Mouse (Mus musculus) fibroblast of lung, adult 2 months (primary cell): ENCODE data around the gene Lpin2.

Source experiments
- DNase-seq: peaks from one replicate; pipeline ENCODE4 v3.0.0-alpha.2; 2011; ENCODE audit warnings: low read depth

Lpin2 gene

GRCm38 (mm10) chr17:71171161-71171560 is 11.2 kb upstream of the Lpin2 start:
- no peak for DNase-seq

GRCm38 (mm10) chr17:71177336-71177735 is 5.0 kb upstream of the Lpin2 start:
- DNase-seq = no peak

- no peak for DNase-seq
Measured at GRCm38 (mm10) chr17:71177949-71178348, 4.4 kb upstream of the Lpin2 start.

GRCm38 (mm10) chr17:71178530-71179181 is 3.7 kb upstream of the Lpin2 start:
- DNase-seq = no peak

GRCm38 (mm10) chr17:71179551-71180309 is 2.6 kb upstream of the Lpin2 start:
- DNase-seq = no peak

GRCm38 (mm10) chr17:71180601-71181000 is 1.8 kb upstream of the Lpin2 start:
- no peak for DNase-seq

GRCm38 (mm10) chr17:71182871-71183656 is 704 bp downstream of the Lpin2 start:
- no peak for DNase-seq

GRCm38 (mm10) chr17:71183657-71184261 is 1.4 kb downstream of the Lpin2 start:
- DNase-seq = no peak

- no peak for DNase-seq
Measured at GRCm38 (mm10) chr17:71184356-71185111, 2.2 kb downstream of the Lpin2 start.

- DNase-seq = no peak
Measured at GRCm38 (mm10) chr17:71185368-71185767, 3.0 kb downstream of the Lpin2 start.

GRCm38 (mm10) chr17:71190589-71190988 is 8.2 kb downstream of the Lpin2 start:
- DNase-seq = no peak

- no peak for DNase-seq
Measured at GRCm38 (mm10) chr17:71191063-71191462, 8.7 kb downstream of the Lpin2 start.

- DNase-seq = no peak
Measured at GRCm38 (mm10) chr17:71191651-71192419, 9.5 kb downstream of the Lpin2 start.

- DNase-seq = no peak
Measured at GRCm38 (mm10) chr17:71193019-71193418, 10.7 kb downstream of the Lpin2 start.

GRCm38 (mm10) chr17:71193485-71193884 is 11.1 kb downstream of the Lpin2 start:
- DNase-seq = no peak

GRCm38 (mm10) chr17:71194906-71195632 is 12.7 kb downstream of the Lpin2 start:
- DNase-seq = no peak

- no peak for DNase-seq
Measured at GRCm38 (mm10) chr17:71195633-71196391, 13.5 kb downstream of the Lpin2 start.

- no peak for DNase-seq
Measured at GRCm38 (mm10) chr17:71196415-71196814, 14.1 kb downstream of the Lpin2 start.

GRCm38 (mm10) chr17:71199346-71199745 is 17.0 kb downstream of the Lpin2 start:
- DNase-seq = no peak
